Mouse (Mus musculus): ENCODE data around the gene Tmem237. TPM values are rescaled to one million over a fixed set of nuclear protein-coding genes. Genes with fewer than 3 reads are reported as not detected.

The Tmem237 gene
- polyA plus RNA-seq, 1 experiment from 2014 or later: 40.1 TPM

DNA sequence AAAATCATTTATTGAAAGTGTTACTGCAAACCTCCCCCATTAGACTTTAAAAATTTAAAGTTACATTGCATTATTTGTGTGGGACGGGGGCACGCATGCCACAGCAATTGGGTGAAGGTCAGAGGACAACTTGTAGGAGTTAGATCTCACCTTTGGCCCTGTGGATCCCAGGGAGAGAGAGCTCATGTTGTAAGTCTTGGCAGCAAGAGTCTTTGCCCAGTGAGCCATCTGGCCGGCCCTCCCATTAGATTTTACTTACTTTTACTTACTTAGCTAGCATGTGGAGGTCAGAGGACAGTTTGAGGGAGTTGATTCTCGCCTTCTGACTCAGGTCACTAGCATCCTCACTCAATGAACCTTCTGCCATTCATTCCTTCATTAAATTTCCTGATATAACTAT is 37.6 kb upstream of the Tmem237 start:
- Histone ChIP-seq H3K9me3 (no peaks in the 10 kb centered on the region), H3K36me3 (peaks cover 18% of the 10 kb centered on the region), H3K9ac (no peak overlapping the region), H3K27me3 (no peaks in the 10 kb centered on the region), H3K4me3 (no peak overlapping the region), H3K27ac (no peak overlapping the region), H3K4me2 (no peak overlapping the region), H3K4me1 (replicated peaks) (no peaks in the 10 kb centered on the region)
- ATAC-seq (ENCODE audit: low FRiP score): no peak
- 85% methylated on average over 4 of the region's 4 CpGs for WGBS

- WGBS: 81% methylated on average over 4 of the region's 4 CpGs
- Histone ChIP-seq H3K4me2 (no peak overlapping the region), H3K9me3 (no peaks in the 10 kb centered on the region), H3K27me3 (no peaks in the 10 kb centered on the region), H3K9ac (no peak overlapping the region), H3K4me1 (replicated peaks) (no peaks in the 10 kb centered on the region; the same call in 1 of the 2 replicates), H3K36me3 (no peaks in the 10 kb centered on the region), H3K27ac (no peak overlapping the region), H3K4me3 (no peak overlapping the region)
- no peak for ATAC-seq (ENCODE audit: low FRiP score)
These were observed 32.1 kb upstream of the Tmem237 start for GRCm38 (mm10) chr1:59152346-59152745.

DNA sequence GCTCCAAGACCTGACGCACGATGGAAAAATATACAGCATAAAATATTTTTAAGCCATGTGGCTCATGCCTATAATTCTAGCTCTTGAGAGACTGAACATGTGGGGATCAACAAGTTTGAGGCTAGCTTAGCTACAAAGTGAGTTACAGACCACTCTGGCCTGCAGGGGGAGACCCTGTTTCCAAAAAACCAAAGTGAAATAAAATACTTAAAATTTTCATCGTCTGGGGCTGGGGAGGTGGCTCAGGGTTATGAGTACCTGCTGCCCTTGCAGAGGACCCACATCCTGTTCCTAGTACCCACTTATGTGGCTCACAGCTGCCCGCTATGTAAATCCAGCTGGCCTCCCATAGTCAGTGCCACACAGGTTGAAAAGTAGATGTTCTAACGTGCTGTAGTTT is 30.3 kb upstream of the Tmem237 start:
- H3K4me2 ChIP-seq: no peak overlapping the region
- no peaks in the 10 kb centered on the region for H3K36me3 ChIP-seq
- H3K9ac ChIP-seq: no peak overlapping the region
- no peaks in the 10 kb centered on the region; the same call in 1 of the 2 replicates for H3K4me1 ChIP-seq (replicated peaks)
- 86% methylated on average over 5 of the region's 5 CpGs for WGBS
- no peaks in the 10 kb centered on the region for H3K9me3 ChIP-seq
- no peak overlapping the region for H3K4me3 ChIP-seq
- H3K27me3 ChIP-seq: no peaks in the 10 kb centered on the region
- no peak overlapping the region for H3K27ac ChIP-seq
- ATAC-seq (ENCODE audit: low FRiP score): no peak

GRCm38 (mm10) chr1:59144543-59144942 is 24.3 kb upstream of the Tmem237 start:
- H3K9me3 ChIP-seq: peaks cover 4% of the 10 kb centered on the region; the same call in 1 of the 2 replicates
- no peak overlapping the region for H3K4me3 ChIP-seq
- no peaks in the 10 kb centered on the region; the same call in 1 of the 2 replicates for H3K4me1 ChIP-seq (replicated peaks)
- H3K36me3 ChIP-seq: 0 out of 2 replicates have a peak, but pooled peaks cover 7% of the 10 kb centered on the region
- ATAC-seq (ENCODE audit: low FRiP score): no peak
- H3K27me3 ChIP-seq: no peaks in the 10 kb centered on the region
- H3K9ac ChIP-seq: no peak overlapping the region
- no peak overlapping the region for H3K27ac ChIP-seq
- no peak overlapping the region for H3K4me2 ChIP-seq
- 82% methylated on average over 10 of the region's 10 CpGs for WGBS

DNA sequence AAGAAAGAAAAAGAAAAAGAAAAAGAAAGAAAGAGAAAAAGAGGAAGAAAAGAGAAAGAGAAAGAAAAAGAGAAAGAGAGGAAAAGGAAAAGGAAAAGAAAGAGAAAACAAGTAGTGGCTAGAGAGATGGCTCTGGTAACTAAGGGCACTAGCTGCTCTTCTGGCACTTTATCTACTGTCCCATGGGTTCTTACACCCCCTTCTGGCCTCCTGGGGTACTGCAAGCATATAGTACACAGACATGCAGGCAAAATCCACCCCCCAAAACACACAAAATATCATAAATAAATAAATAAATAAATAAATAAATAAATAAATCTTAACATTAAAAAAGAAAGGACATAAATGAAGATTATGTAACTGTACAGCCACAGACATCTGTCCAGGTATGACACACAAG is 22.6 kb upstream of the Tmem237 start:
- no peak overlapping the region for H3K27ac ChIP-seq
- no peaks in the 10 kb centered on the region for H3K4me1 ChIP-seq (replicated peaks)
- 0 out of 2 replicates have a peak, but pooled peaks cover 7% of the 10 kb centered on the region for H3K36me3 ChIP-seq
- H3K4me3 ChIP-seq: no peak overlapping the region
- H3K9me3 ChIP-seq: peaks cover 4% of the 10 kb centered on the region; the same call in 1 of the 2 replicates
- ATAC-seq (ENCODE audit: low FRiP score): no peak
- no peak overlapping the region for H3K9ac ChIP-seq
- no peak overlapping the region for H3K4me2 ChIP-seq
- H3K27me3 ChIP-seq: no peaks in the 10 kb centered on the region

- Histone ChIP-seq H3K4me3 (no peak overlapping the region), H3K27ac (no peak overlapping the region), H3K9ac (no peak overlapping the region), H3K9me3 (no peaks in the 10 kb centered on the region), H3K36me3 (no peaks in the 10 kb centered on the region), H3K4me1 (replicated peaks) (no peaks in the 10 kb centered on the region), H3K27me3 (no peaks in the 10 kb centered on the region), H3K4me2 (no peak overlapping the region)
- WGBS: 85% methylated on average over 5 of the region's 5 CpGs
- ATAC-seq (ENCODE audit: low FRiP score): no peak
These were observed 14.2 kb upstream of the Tmem237 start for GRCm38 (mm10) chr1:59134419-59134818.

- no peak overlapping the region for H3K4me3 ChIP-seq
- H3K4me1 ChIP-seq (replicated peaks): no peaks in the 10 kb centered on the region
- H3K4me2 ChIP-seq: no peak overlapping the region
- no peak overlapping the region for H3K27ac ChIP-seq
- no peaks in the 10 kb centered on the region for H3K27me3 ChIP-seq
- H3K36me3 ChIP-seq: no peaks in the 10 kb centered on the region
- no peaks in the 10 kb centered on the region for H3K9me3 ChIP-seq
- 75% methylated on average over 7 of the region's 7 CpGs for WGBS
- H3K9ac ChIP-seq: no peak overlapping the region
- no peak for ATAC-seq (ENCODE audit: low FRiP score)
These were observed 8.7 kb upstream of the Tmem237 start for GRCm38 (mm10) chr1:59128879-59129278.

GRCm38 (mm10) chr1:59125558-59125957 is 5.3 kb upstream of the Tmem237 start:
- H3K9ac ChIP-seq: no peak overlapping the region
- no peak overlapping the region for H3K4me2 ChIP-seq
- no peaks in the 10 kb centered on the region for H3K9me3 ChIP-seq
- no peaks in the 10 kb centered on the region for H3K36me3 ChIP-seq
- H3K27me3 ChIP-seq: no peaks in the 10 kb centered on the region
- ATAC-seq (ENCODE audit: low FRiP score): no peak
- H3K4me1 ChIP-seq (replicated peaks): peaks cover 4% of the 10 kb centered on the region
- no peak overlapping the region for H3K4me3 ChIP-seq
- WGBS: 81% methylated on average over 5 of the region's 5 CpGs
- no peak overlapping the region for H3K27ac ChIP-seq

GRCm38 (mm10) chr1:59110524-59110923 is 9.7 kb downstream of the Tmem237 start:
- H3K27ac ChIP-seq: no peak overlapping the region
- no peak overlapping the region for H3K4me3 ChIP-seq
- H3K9me3 ChIP-seq: no peaks in the 10 kb centered on the region
- peaks cover 85% of the 10 kb centered on the region for H3K36me3 ChIP-seq
- no peaks in the 10 kb centered on the region for H3K4me1 ChIP-seq (replicated peaks)
- 93% methylated on average over 8 of the region's 8 CpGs for WGBS
- no peak overlapping the region for H3K9ac ChIP-seq
- no peak overlapping the region for H3K4me2 ChIP-seq
- H3K27me3 ChIP-seq: no peaks in the 10 kb centered on the region
- ATAC-seq (ENCODE audit: low FRiP score): no peak

- no peak for ATAC-seq (ENCODE audit: low FRiP score)
- Histone ChIP-seq H3K9me3 (no peaks in the 10 kb centered on the region), H3K36me3 (peaks cover 53% of the 10 kb centered on the region), H3K4me1 (replicated peaks) (no peaks in the 10 kb centered on the region), H3K27ac (no peak overlapping the region), H3K27me3 (no peaks in the 10 kb centered on the region), H3K4me2 (no peak overlapping the region), H3K9ac (no peak overlapping the region), H3K4me3 (no peak overlapping the region)
- WGBS: 94% methylated on average over 6 of the region's 6 CpGs
These were observed 18.1 kb downstream of the Tmem237 start for GRCm38 (mm10) chr1:59102071-59102470.

GRCm38 (mm10) chr1:59101020-59101419 is 19.2 kb downstream of the Tmem237 start:
- Histone ChIP-seq H3K4me1 (replicated peaks) (no peaks in the 10 kb centered on the region), H3K27me3 (no peaks in the 10 kb centered on the region), H3K27ac (no peak overlapping the region), H3K9me3 (no peaks in the 10 kb centered on the region), H3K36me3 (peaks cover 45% of the 10 kb centered on the region), H3K4me3 (no peak overlapping the region), H3K9ac (no peak overlapping the region), H3K4me2 (no peak overlapping the region)
- ATAC-seq (ENCODE audit: low FRiP score): no peak
- WGBS: 94% methylated on average over 5 of the region's 5 CpGs

- Histone ChIP-seq H3K36me3 (peaks cover 16% of the 10 kb centered on the region), H3K27me3 (no peaks in the 10 kb centered on the region), H3K4me1 (replicated peaks) (no peaks in the 10 kb centered on the region), H3K27ac (no peak within 1 kb of the TSS), H3K4me2 (no peak within 1 kb of the TSS), H3K4me3 (no peak within 1 kb of the TSS), H3K9me3 (no peaks in the 10 kb centered on the region), H3K9ac (no peak within 1 kb of the TSS)
- ATAC-seq (ENCODE audit: low FRiP score): no peak
- 96% methylated on average over 19 of the region's 19 CpGs for WGBS
These were observed 25.5 kb downstream of the Tmem237 start, which contains the start of gene C2cd6 for GRCm38 (mm10) chr1:59094705-59095104. Gene C2cd6 (minus strand): TSS chr1:59094900.

DNA sequence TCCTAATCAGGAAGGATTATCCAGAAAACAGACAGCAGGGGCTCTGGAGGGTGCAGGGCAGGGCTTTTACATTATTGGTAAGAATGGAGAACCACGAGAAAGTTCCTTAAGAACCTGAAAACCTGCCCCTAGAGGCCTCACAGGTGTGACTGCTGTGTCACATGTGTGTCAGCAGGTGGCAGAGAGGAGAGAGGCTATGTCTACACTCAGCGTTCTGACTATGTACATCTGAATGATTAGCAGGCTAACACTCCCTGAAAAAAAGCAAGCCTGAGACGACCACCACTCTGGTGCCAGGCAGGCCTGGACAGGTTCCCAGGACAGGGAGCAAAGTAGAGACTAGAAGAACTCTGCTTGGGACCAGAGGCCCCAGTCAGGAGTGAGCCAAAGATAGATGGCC is 49.3 kb downstream of the Tmem237 start:
- Histone ChIP-seq H3K36me3 (no peaks in the 10 kb centered on the region), H3K4me1 (replicated peaks) (no peaks in the 10 kb centered on the region), H3K9ac (no peak overlapping the region), H3K9me3 (no peaks in the 10 kb centered on the region), H3K27me3 (no peaks in the 10 kb centered on the region), H3K4me2 (no peak overlapping the region), H3K27ac (no peak overlapping the region), H3K4me3 (no peak overlapping the region)
- 54% methylated on average over 3 of the region's 3 CpGs for WGBS
- no peak for ATAC-seq (ENCODE audit: low FRiP score)

Measured in hindbrain, embryonic 13.5 days (tissue).